Mouse (Mus musculus) liver, adult 2 months (tissue): ENCODE measurements around the gene Tstd1.

ENCODE experiments used
- CTCF ChIP-seq: fragments of 200-500 bp; IDR thresholded peaks from 2 replicates; pipeline ENCODE4 v1.5.1; 2011; ENCODE audit warnings: low read depth, low read length, control low read depth
- POLR2A ChIP-seq: fragments of 200-500 bp; IDR thresholded peaks from 2 replicates; pipeline ENCODE4 v1.6.1; 2011; ENCODE audit warnings: low read length, control low read depth; ENCODE audit not compliant: insufficient read depth; ENCODE audit errors: extremely low read depth

DNA sequence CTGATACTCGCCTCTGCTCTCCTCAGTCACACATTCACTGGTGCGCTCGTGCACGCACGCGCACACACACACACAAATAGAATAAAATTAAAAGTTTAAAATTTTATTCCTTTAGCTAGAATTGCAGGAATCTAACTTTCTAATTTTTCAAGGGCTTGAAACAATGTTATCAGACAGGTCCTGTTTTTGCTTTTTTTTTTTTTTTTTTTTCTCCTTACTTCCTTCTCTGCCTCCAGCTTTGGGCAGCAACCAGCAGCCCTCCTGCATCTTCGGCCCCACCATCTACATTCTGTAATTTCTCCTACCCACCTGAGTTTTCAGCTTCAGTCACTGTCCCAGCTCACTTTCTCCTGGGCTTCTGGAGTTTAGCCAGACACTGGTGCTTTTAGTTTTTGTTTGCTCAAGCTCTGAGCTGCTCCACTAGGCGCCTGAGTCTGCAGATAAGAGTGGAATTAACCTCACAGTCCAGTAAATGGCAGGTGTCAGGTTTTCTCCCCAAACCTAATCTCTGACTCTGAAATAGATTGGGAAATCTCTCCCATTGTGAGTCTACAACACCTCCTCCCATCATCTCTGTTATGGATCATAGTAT lies 3.9 kb downstream of the Tstd1 start:
- TF ChIP-seq POLR2A: no peak
- no peak for TF ChIP-seq CTCF
